Mouse (Mus musculus) neural tube, embryonic 13.5 days (tissue): Measurements from ENCODE around the gene Crabp1. TPM values are rescaled to one million over a fixed set of nuclear protein-coding genes. Genes with fewer than 3 reads are reported as not detected.
A peak's percentile ranks its signal among the peaks of the same experiment; 100 is the strongest.

Experiments
- ATAC-seq: fragments of 200-750 bp; cut with Nextera tagmentation; 2 replicates; pipeline ENCODE4 v1.8.0; 2017; ENCODE audit warnings: low read depth, mild to moderate bottlenecking, moderate TSS enrichment, moderate library complexity
- H3K27ac ChIP-seq: fragments of 300-500 bp; sonication (generic); replicated peaks from 2 replicates; pipeline ENCODE4 v1.5.1; 2015; ENCODE audit warnings: moderate library complexity, mild to moderate bottlenecking, inconsistent platforms
- H3K27me3 ChIP-seq: fragments of 300-500 bp; sonication (generic); 2 replicates; pipeline ENCODE4 v1.6.1; 2015; ENCODE audit warnings: mild to moderate bottlenecking, inconsistent platforms
- H3K36me3 ChIP-seq: fragments of 300-500 bp; sonication (generic); 2 replicates; pipeline ENCODE4 v1.6.1; 2015; ENCODE audit warnings: mild to moderate bottlenecking, inconsistent platforms
- H3K4me1 ChIP-seq: fragments of 300-500 bp; sonication (generic); replicated peaks from 2 replicates; pipeline ENCODE4 v1.6.1; 2015; ENCODE audit warnings: inconsistent platforms
- H3K4me2 ChIP-seq: fragments of 300-500 bp; sonication (generic); 2 replicates; pipeline ENCODE4 v1.6.1; 2015; ENCODE audit warnings: inconsistent platforms, mild to moderate bottlenecking, moderate library complexity
- H3K4me3 ChIP-seq: fragments of 300-500 bp; sonication (generic); 2 replicates; pipeline ENCODE4 v1.5.1; 2015; ENCODE audit warnings: mild to moderate bottlenecking, inconsistent platforms
- H3K9ac ChIP-seq: fragments of 300-500 bp; sonication (generic); 2 replicates; pipeline ENCODE4 v1.6.1; 2015; ENCODE audit warnings: moderate library complexity, mild to moderate bottlenecking, inconsistent platforms
- H3K9me3 ChIP-seq: fragments of 300-500 bp; sonication (generic); 2 replicates; pipeline ENCODE4 v1.6.1; 2016; ENCODE audit warnings: inconsistent platforms
- WGBS: fragments of 180-500 bp; shearing (Covaris S2); methylation state at CpG from one replicate; pipeline ENCODE4 v1.1.7; 2015; 5-methylcytosine and 5-hydroxymethylcytosine counted together
- polyA plus RNA-seq: library from polyadenylated mRNA; unstranded; fragments of >200 nt; fragmentation: Nextera tagmentation; extraction: Ambion mirVana; gene quantifications from 2 replicates; pipeline ENCODE4 v1.2.1, GENCODE M21; 2015

The Crabp1 gene
- 578 and 623 TPM in 2 replicates for polyA plus RNA-seq

DNA sequence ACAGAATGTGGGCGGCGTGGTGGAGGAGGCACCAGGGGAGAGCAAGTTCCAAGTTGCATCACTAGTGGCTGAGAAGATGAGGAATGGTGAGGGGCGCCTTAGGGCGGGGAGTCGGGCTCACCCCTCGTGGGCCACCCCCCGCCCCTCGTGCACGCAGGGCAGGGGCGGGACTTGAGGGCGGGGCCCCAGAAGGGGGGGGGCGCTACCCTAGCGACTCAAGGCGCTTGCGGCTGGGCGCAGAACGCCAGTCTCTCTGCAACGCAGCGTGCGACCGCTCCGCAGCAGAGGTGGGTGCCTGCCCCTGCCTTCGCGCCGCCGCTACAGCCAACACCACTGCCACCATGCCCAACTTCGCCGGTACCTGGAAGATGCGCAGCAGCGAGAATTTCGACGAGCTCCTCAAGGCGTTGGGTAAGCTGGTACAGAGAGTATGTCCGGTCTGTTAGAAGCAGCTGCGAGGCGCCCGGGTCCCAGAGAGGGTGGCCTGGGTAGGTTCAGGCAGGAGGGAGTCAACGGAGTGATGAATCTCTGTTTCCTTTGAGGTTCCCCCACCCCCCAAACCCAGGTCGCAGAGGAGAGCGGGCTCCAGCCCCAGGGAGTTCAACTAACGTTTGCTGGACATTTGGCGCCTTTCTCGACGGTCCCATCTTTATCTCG lies at the start of gene Crabp1:
Gene Crabp1 (plus strand): TSS at position 188 of the 657 bp plus-strand sequence.
- Histone ChIP-seq H3K4me2 (peak within 1 kb of the TSS; percentile 74), H3K4me1 (peaks cover 54% of the 10 kb centered on the region), H3K36me3 (no peaks in the 10 kb centered on the region), H3K27ac (0 out of 2 replicates have a peak within 1 kb of the TSS, but pooled peaks have one; percentile 5), H3K9ac (peak within 1 kb of the TSS; percentile 73), H3K4me3 (peak within 1 kb of the TSS; percentile 45), H3K27me3 (peaks cover 66% of the 10 kb centered on the region), H3K9me3 (no peaks in the 10 kb centered on the region)
- ATAC-seq, result peak; percentile 66
- under 1% methylated on average over 44 of the region's 45 CpGs for WGBS

DNA sequence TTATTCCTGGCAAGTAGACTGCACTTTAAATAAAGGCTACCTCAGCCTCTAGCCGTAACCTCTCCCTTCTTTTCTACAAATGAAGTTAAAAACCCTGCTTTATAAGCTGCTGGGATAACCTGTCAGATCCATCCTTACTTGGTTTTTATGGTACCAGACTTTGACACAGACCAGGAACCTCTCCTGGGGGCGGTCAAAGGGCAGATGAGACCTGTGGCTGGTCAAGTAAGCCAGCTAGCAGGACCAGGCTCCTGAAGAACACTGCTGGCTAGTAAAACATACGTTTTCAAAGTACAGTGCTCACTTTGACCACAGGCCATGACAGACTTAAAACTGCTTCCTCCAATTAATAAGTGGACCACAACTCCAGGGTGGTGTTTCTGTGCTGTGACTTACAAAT lies 48.8 kb upstream of the Crabp1 start:
- Histone ChIP-seq H3K9ac (no peak overlapping the region), H3K27ac (no peak overlapping the region), H3K4me3 (no peak overlapping the region), H3K9me3 (no peaks in the 10 kb centered on the region), H3K4me2 (no peak overlapping the region), H3K4me1 (no peaks in the 10 kb centered on the region), H3K36me3 (peaks cover 92% of the 10 kb centered on the region), H3K27me3 (no peaks in the 10 kb centered on the region)
- 97% methylated on average over 3 of the region's 3 CpGs for WGBS
- ATAC-seq, result no peak

- Histone ChIP-seq H3K27ac (no peak overlapping the region), H3K9ac (no peak overlapping the region), H3K36me3 (peaks cover 88% of the 10 kb centered on the region), H3K9me3 (no peaks in the 10 kb centered on the region), H3K4me2 (no peak overlapping the region), H3K27me3 (no peaks in the 10 kb centered on the region), H3K4me3 (no peak overlapping the region), H3K4me1 (no peaks in the 10 kb centered on the region)
- WGBS, result 81% methylated on average over 3 of the region's 3 CpGs
- ATAC-seq, result no peak
Observed at GRCm38 (mm10) chr9:54717527-54717926, 47.0 kb upstream of the Crabp1 start.

DNA sequence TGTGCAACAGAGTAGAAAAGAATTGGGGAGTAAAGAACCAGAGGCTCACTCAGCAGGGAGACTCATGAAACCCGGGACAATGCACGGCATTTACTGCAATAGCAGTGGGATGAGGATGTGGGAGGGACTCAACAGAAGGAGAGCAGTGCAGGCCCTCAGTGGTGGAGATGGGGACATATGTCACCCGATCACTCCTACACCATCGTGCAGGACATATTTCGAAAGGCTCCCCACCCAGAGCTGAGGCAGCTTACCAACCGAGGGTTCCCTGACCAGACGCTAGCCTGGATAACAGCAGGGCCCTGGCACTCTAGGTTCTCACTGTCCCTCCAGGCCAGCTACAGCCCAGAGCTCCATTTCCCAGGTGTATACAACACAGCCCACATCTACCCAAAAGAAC lies 42.4 kb upstream of the Crabp1 start:
- no peak for ATAC-seq
- no peaks in the 10 kb centered on the region for H3K4me1 ChIP-seq
- 48% methylated on average over 7 of the region's 7 CpGs for WGBS

GRCm38 (mm10) chr9:54722596-54722995 lies 42.0 kb upstream of the Crabp1 start:
- Histone ChIP-seq H3K36me3 (peaks cover 91% of the 10 kb centered on the region), H3K9ac (no peak overlapping the region), H3K9me3 (no peaks in the 10 kb centered on the region), H3K27me3 (no peaks in the 10 kb centered on the region), H3K4me2 (no peak overlapping the region), H3K27ac (no peak overlapping the region), H3K4me1 (no peaks in the 10 kb centered on the region), H3K4me3 (no peak overlapping the region)
- no peak for ATAC-seq
- WGBS, result 94% methylated on average over 4 of the region's 4 CpGs

More for the DNA sequence above, 42.4 kb upstream of the Crabp1 start:
- H3K27me3 ChIP-seq, result no peaks in the 10 kb centered on the region
- H3K4me2 ChIP-seq, result no peak overlapping the region
- H3K9me3 ChIP-seq, result no peaks in the 10 kb centered on the region
- no peak overlapping the region for H3K4me3 ChIP-seq
- H3K9ac ChIP-seq, result no peak overlapping the region
- H3K27ac ChIP-seq, result no peak overlapping the region
- peaks cover 91% of the 10 kb centered on the region for H3K36me3 ChIP-seq

- Histone ChIP-seq H3K9ac (no peak overlapping the region), H3K27ac (no peak overlapping the region), H3K27me3 (no peaks in the 10 kb centered on the region), H3K4me1 (no peaks in the 10 kb centered on the region), H3K36me3 (peaks cover 84% of the 10 kb centered on the region), H3K4me2 (no peak overlapping the region), H3K4me3 (no peak overlapping the region), H3K9me3 (no peaks in the 10 kb centered on the region)
- no peak for ATAC-seq
- WGBS, result 88% methylated on average over 5 of the region's 5 CpGs
Observed at GRCm38 (mm10) chr9:54726315-54726714, 38.2 kb upstream of the Crabp1 start.

DNA sequence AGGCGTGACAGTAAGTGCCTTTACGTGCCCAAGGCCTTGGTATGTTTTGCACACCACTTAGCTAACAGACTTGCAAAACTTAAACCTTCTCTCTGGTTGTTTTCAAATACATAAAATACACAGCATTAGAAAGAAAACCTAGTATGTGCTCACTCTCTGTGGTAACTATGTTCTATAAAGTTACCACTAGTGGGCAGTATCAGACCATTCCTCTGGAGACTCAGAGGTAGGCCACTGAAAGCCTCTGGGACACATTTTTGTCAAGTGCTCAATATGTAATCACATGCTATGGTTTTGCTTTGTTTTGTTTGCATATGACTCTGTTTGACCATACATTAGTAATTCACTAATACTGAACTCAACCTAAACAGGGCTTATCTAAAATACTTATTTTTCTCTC lies 32.4 kb upstream of the Crabp1 start:
- no peak overlapping the region for H3K9ac ChIP-seq
- H3K27ac ChIP-seq, result no peak overlapping the region
- no peaks in the 10 kb centered on the region for H3K9me3 ChIP-seq
- no peaks in the 10 kb centered on the region for H3K27me3 ChIP-seq
- no peak overlapping the region for H3K4me2 ChIP-seq
- H3K4me1 ChIP-seq, result peaks cover 32% of the 10 kb centered on the region
- no peak overlapping the region for H3K4me3 ChIP-seq
- ATAC-seq, result no peak
- WGBS, result 96% methylated on average over 2 of the region's 2 CpGs
- peaks cover 28% of the 10 kb centered on the region for H3K36me3 ChIP-seq

DNA sequence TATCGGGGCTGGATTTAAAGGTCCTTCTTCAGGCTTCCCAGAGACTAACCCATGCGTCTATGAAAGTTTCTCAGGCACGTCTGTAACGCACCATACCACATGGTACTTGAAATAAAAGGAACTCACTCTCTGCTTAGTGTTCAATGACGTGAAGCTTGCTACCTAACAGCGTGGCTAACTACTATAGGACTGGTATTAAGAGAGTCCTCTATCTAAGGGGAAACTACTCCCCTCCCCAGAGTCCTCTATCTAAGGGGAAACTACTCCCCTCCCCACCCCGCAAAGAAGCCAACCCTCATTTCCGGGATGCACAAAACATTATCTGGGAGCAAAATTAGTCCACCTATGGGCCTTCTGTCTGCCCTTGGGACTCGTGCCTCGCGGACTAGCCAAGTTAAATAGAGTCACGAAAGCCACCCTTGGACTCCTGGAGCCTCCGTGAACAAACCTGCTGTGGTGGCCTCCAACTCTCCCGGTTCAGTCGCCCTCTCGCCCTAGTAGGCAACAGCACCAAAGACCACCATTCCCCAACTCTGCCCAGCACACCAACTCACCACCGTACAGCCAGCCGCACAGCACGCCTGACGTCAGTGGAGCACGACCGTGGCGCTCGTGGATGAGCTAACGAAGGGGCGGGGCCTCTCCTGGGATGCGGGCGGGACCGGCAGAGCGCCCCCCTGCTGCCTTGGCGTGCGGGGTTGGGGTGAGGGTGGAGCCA lies 30.5 kb upstream of the Crabp1 start, which contains the start of gene Wdr61:
Gene Wdr61 (minus strand): TSS at position 599 of the 718 bp plus-strand sequence.
- ATAC-seq, result peak; percentile 94
- peaks cover 9% of the 10 kb centered on the region; the same call in 1 of the 2 replicates for H3K36me3 ChIP-seq
- H3K4me3 ChIP-seq, result peak within 1 kb of the TSS; percentile 67
- H3K4me1 ChIP-seq, result peaks cover 36% of the 10 kb centered on the region
- H3K9ac ChIP-seq, result peak within 1 kb of the TSS; percentile 80
- 2% methylated on average over 32 of the region's 32 CpGs for WGBS
- peak within 1 kb of the TSS; percentile 79 for H3K4me2 ChIP-seq
- peak within 1 kb of the TSS; percentile 34; the same call in 1 of the 2 replicates for H3K27ac ChIP-seq
- H3K27me3 ChIP-seq, result no peaks in the 10 kb centered on the region
- H3K9me3 ChIP-seq, result no peaks in the 10 kb centered on the region

- Histone ChIP-seq H3K27me3 (0 out of 2 replicates have a peak, but pooled peaks cover 4% of the 10 kb centered on the region), H3K4me3 (peak overlapping the region; percentile 67), H3K4me1 (peaks cover 36% of the 10 kb centered on the region), H3K27ac (peak overlapping the region; percentile 34; the same call in 1 of the 2 replicates), H3K9me3 (no peaks in the 10 kb centered on the region), H3K36me3 (0 out of 2 replicates have a peak, but pooled peaks cover 2% of the 10 kb centered on the region), H3K9ac (peak overlapping the region; percentile 80), H3K4me2 (peak overlapping the region; percentile 79)
- no peak for ATAC-seq
- WGBS, result 24% methylated on average over 11 of the region's 11 CpGs
Observed at GRCm38 (mm10) chr9:54734639-54735252, 29.8 kb upstream of the Crabp1 start.

GRCm38 (mm10) chr9:54736284-54736701 lies 28.3 kb upstream of the Crabp1 start:
- H3K36me3 ChIP-seq, result no peaks in the 10 kb centered on the region
- no peaks in the 10 kb centered on the region for H3K9me3 ChIP-seq
- H3K27me3 ChIP-seq, result 0 out of 2 replicates have a peak, but pooled peaks cover 5% of the 10 kb centered on the region
- H3K27ac ChIP-seq, result no peak overlapping the region
- H3K4me2 ChIP-seq, result no peak overlapping the region
- H3K9ac ChIP-seq, result no peak overlapping the region
- ATAC-seq, result no peak
- 18% methylated on average over 9 of the region's 9 CpGs for WGBS
- no peak overlapping the region for H3K4me3 ChIP-seq
- H3K4me1 ChIP-seq, result peaks cover 45% of the 10 kb centered on the region

- no peak overlapping the region for H3K9ac ChIP-seq
- H3K4me2 ChIP-seq, result no peak overlapping the region
- no peaks in the 10 kb centered on the region for H3K36me3 ChIP-seq
- H3K4me3 ChIP-seq, result no peak overlapping the region
- no peaks in the 10 kb centered on the region for H3K9me3 ChIP-seq
- WGBS, result 19% methylated on average over 3 of the region's 3 CpGs
- H3K27ac ChIP-seq, result no peak overlapping the region
- peak; percentile 54 for ATAC-seq
- 0 out of 2 replicates have a peak, but pooled peaks cover 10% of the 10 kb centered on the region for H3K27me3 ChIP-seq
- H3K4me1 ChIP-seq, result peaks cover 30% of the 10 kb centered on the region
Observed at GRCm38 (mm10) chr9:54738376-54738775, 26.2 kb upstream of the Crabp1 start.

DNA sequence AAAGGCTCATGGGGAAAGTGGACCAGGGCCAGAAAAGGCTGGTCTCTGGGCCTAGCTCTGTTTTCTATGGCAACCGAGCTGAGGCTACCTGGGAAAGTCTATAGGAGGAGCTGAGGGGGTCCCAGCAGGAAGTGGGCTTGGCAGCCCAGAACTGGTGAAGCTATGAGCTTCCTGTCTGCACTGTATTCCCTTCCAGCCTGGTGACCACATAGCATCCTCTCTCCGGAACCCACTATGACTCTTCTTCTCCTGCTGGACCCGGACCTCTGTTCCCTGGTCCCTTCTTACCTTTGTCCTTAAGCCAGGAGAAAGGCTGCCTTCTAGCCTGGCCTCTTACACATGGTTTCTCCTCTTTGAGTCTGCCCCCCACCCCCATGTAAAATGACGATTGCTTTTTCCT lies 20.7 kb upstream of the Crabp1 start:
- 89% methylated on average over 4 of the region's 4 CpGs for WGBS
- no peaks in the 10 kb centered on the region for H3K9me3 ChIP-seq
- H3K4me2 ChIP-seq, result no peak overlapping the region
- H3K9ac ChIP-seq, result no peak overlapping the region
- H3K4me1 ChIP-seq, result peaks cover 26% of the 10 kb centered on the region
- no peak overlapping the region for H3K4me3 ChIP-seq
- ATAC-seq, result no peak
- H3K27ac ChIP-seq, result no peak overlapping the region
- H3K27me3 ChIP-seq, result peaks cover 19% of the 10 kb centered on the region; the same call in 1 of the 2 replicates
- no peaks in the 10 kb centered on the region for H3K36me3 ChIP-seq
